Mouse (Mus musculus): ENCODE results near the gene Hes3. TPM values are rescaled to one million over a fixed set of nuclear protein-coding genes. Genes with fewer than 3 reads are reported as not detected.

Hes3 gene
- polyA plus RNA-seq, 1 experiment from 2014 or later, result 2.3 TPM

- H3K4me3 ChIP-seq (ENCODE audit: low read depth, low read length), result no peak overlapping the region
- H3K27me3 ChIP-seq (ENCODE audit: control insufficient read depth, insufficient read depth, low read length), result peaks cover 75% of the 10 kb centered on the region
- no peaks in the 10 kb centered on the region for H3K9me3 ChIP-seq (ENCODE audit: control insufficient read depth, low read length)
- no peaks in the 10 kb centered on the region for H3K36me3 ChIP-seq (ENCODE audit: control insufficient read depth, insufficient read depth, low read length)
- no peak overlapping the region for H3K9ac ChIP-seq (ENCODE audit: low read length)
- ATAC-seq (ENCODE audit: insufficient read depth, low FRiP score, low TSS enrichment), result no peak
- no peak overlapping the region for H3K4me2 ChIP-seq (ENCODE audit: low read depth)
- peaks cover 8% of the 10 kb centered on the region for H3K4me1 ChIP-seq (ENCODE audit: control insufficient read depth, insufficient read depth, low read length)
- no peak overlapping the region for H3K27ac ChIP-seq (ENCODE audit: low read depth, low read length)
- peak; percentile 50 for DNase-seq (ENCODE audit: low spot score)
Measured at GRCm38 (mm10) chr4:152313934-152314333, 22.5 kb upstream of the Hes3 start.

- Histone ChIP-seq H3K4me1 (ENCODE audit: control insufficient read depth, insufficient read depth, low read length) (peaks cover 8% of the 10 kb centered on the region), H3K4me3 (ENCODE audit: low read depth, low read length) (peak overlapping the region; percentile 25), H3K4me2 (ENCODE audit: low read depth) (peak overlapping the region; percentile 43), H3K27ac (ENCODE audit: low read depth, low read length) (no peak overlapping the region), H3K36me3 (ENCODE audit: control insufficient read depth, insufficient read depth, low read length) (no peaks in the 10 kb centered on the region), H3K9me3 (ENCODE audit: control insufficient read depth, low read length) (no peaks in the 10 kb centered on the region), H3K27me3 (ENCODE audit: control insufficient read depth, insufficient read depth, low read length) (peaks cover 75% of the 10 kb centered on the region), H3K9ac (ENCODE audit: low read length) (peak overlapping the region; percentile 18; the same call in 1 of the 2 replicates)
- DNase-seq (ENCODE audit: low spot score) (peak; percentile 41), ATAC-seq (ENCODE audit: insufficient read depth, low FRiP score, low TSS enrichment) (no peak)
- under 1% methylated on average over 29 of the region's 29 CpGs for WGBS
Measured at GRCm38 (mm10) chr4:152313211-152313632, 21.8 kb upstream of the Hes3 start.

GRCm38 (mm10) chr4:152312186-152312585 is 20.7 kb upstream of the Hes3 start:
- WGBS, result 2% methylated on average over 14 of the region's 14 CpGs
- no peak overlapping the region for H3K4me3 ChIP-seq (ENCODE audit: low read depth, low read length)
- H3K27me3 ChIP-seq (ENCODE audit: control insufficient read depth, insufficient read depth, low read length), result peaks cover 65% of the 10 kb centered on the region
- ATAC-seq (ENCODE audit: insufficient read depth, low FRiP score, low TSS enrichment) (no peak), DNase-seq (ENCODE audit: low spot score) (no peak)
- peaks cover 8% of the 10 kb centered on the region for H3K4me1 ChIP-seq (ENCODE audit: control insufficient read depth, insufficient read depth, low read length)
- H3K36me3 ChIP-seq (ENCODE audit: control insufficient read depth, insufficient read depth, low read length), result no peaks in the 10 kb centered on the region; the same call in 1 of the 2 replicates
- no peak overlapping the region for H3K27ac ChIP-seq (ENCODE audit: low read depth, low read length)
- H3K9me3 ChIP-seq (ENCODE audit: control insufficient read depth, low read length), result no peaks in the 10 kb centered on the region
- no peak overlapping the region for H3K9ac ChIP-seq (ENCODE audit: low read length)
- H3K4me2 ChIP-seq (ENCODE audit: low read depth), result no peak overlapping the region

- Histone ChIP-seq H3K9ac (ENCODE audit: low read length) (no peak overlapping the region), H3K4me3 (ENCODE audit: low read depth, low read length) (no peak overlapping the region), H3K36me3 (ENCODE audit: control insufficient read depth, insufficient read depth, low read length) (peaks cover 2% of the 10 kb centered on the region), H3K9me3 (ENCODE audit: control insufficient read depth, low read length) (no peaks in the 10 kb centered on the region), H3K4me2 (ENCODE audit: low read depth) (no peak overlapping the region), H3K4me1 (ENCODE audit: control insufficient read depth, insufficient read depth, low read length) (no peaks in the 10 kb centered on the region), H3K27me3 (ENCODE audit: control insufficient read depth, insufficient read depth, low read length) (peaks cover 19% of the 10 kb centered on the region), H3K27ac (ENCODE audit: low read depth, low read length) (no peak overlapping the region)
- ATAC-seq (ENCODE audit: insufficient read depth, low FRiP score, low TSS enrichment) (no peak), DNase-seq (ENCODE audit: low spot score) (no peak)
- WGBS, result 84% methylated on average over 9 of the region's 9 CpGs
Measured at GRCm38 (mm10) chr4:152307542-152307941, 16.1 kb upstream of the Hes3 start.

GRCm38 (mm10) chr4:152305991-152306390 is 14.5 kb upstream of the Hes3 start:
- Histone ChIP-seq H3K27ac (ENCODE audit: low read depth, low read length) (no peak overlapping the region), H3K4me3 (ENCODE audit: low read depth, low read length) (no peak overlapping the region), H3K9ac (ENCODE audit: low read length) (no peak overlapping the region), H3K36me3 (ENCODE audit: control insufficient read depth, insufficient read depth, low read length) (peaks cover 2% of the 10 kb centered on the region), H3K4me1 (ENCODE audit: control insufficient read depth, insufficient read depth, low read length) (no peaks in the 10 kb centered on the region), H3K27me3 (ENCODE audit: control insufficient read depth, insufficient read depth, low read length) (peaks cover 3% of the 10 kb centered on the region), H3K4me2 (ENCODE audit: low read depth) (no peak overlapping the region), H3K9me3 (ENCODE audit: control insufficient read depth, low read length) (no peaks in the 10 kb centered on the region)
- ATAC-seq (ENCODE audit: insufficient read depth, low FRiP score, low TSS enrichment) (no peak; the same call in 1 of the 2 replicates), DNase-seq (ENCODE audit: low spot score) (no peak)
- WGBS, result 72% methylated on average over 6 of the region's 6 CpGs

GRCm38 (mm10) chr4:152304685-152305084 is 13.2 kb upstream of the Hes3 start:
- WGBS, result 93% methylated on average over 6 of the region's 6 CpGs
- no peak overlapping the region for H3K4me2 ChIP-seq (ENCODE audit: low read depth)

GRCm38 (mm10) chr4:152303172-152303571 is 11.7 kb upstream of the Hes3 start:
- 96% methylated on average over 10 of the region's 10 CpGs for WGBS
- H3K27ac ChIP-seq (ENCODE audit: low read depth, low read length), result no peak overlapping the region
- H3K4me1 ChIP-seq (ENCODE audit: control insufficient read depth, insufficient read depth, low read length), result peaks cover 2% of the 10 kb centered on the region; the same call in 1 of the 2 replicates
- no peak overlapping the region for H3K4me2 ChIP-seq (ENCODE audit: low read depth)
- no peak for ATAC-seq (ENCODE audit: insufficient read depth, low FRiP score, low TSS enrichment)
- H3K36me3 ChIP-seq (ENCODE audit: control insufficient read depth, insufficient read depth, low read length), result peaks cover 2% of the 10 kb centered on the region
- no peaks in the 10 kb centered on the region for H3K9me3 ChIP-seq (ENCODE audit: control insufficient read depth, low read length)
- H3K4me3 ChIP-seq (ENCODE audit: low read depth, low read length), result no peak overlapping the region
- DNase-seq (ENCODE audit: low spot score), result no peak
- H3K27me3 ChIP-seq (ENCODE audit: control insufficient read depth, insufficient read depth, low read length), result no peaks in the 10 kb centered on the region
- no peak overlapping the region for H3K9ac ChIP-seq (ENCODE audit: low read length)

More at GRCm38 (mm10) chr4:152304685-152305084, 13.2 kb upstream of the Hes3 start:
- no peaks in the 10 kb centered on the region for H3K9me3 ChIP-seq (ENCODE audit: control insufficient read depth, low read length)
- no peaks in the 10 kb centered on the region for H3K4me1 ChIP-seq (ENCODE audit: control insufficient read depth, insufficient read depth, low read length)
- no peak overlapping the region for H3K9ac ChIP-seq (ENCODE audit: low read length)
- H3K36me3 ChIP-seq (ENCODE audit: control insufficient read depth, insufficient read depth, low read length), result peaks cover 2% of the 10 kb centered on the region
- no peak overlapping the region for H3K4me3 ChIP-seq (ENCODE audit: low read depth, low read length)
- no peak overlapping the region for H3K27ac ChIP-seq (ENCODE audit: low read depth, low read length)
- ATAC-seq (ENCODE audit: insufficient read depth, low FRiP score, low TSS enrichment) (no peak), DNase-seq (ENCODE audit: low spot score) (no peak)
- no peaks in the 10 kb centered on the region for H3K27me3 ChIP-seq (ENCODE audit: control insufficient read depth, insufficient read depth, low read length)

GRCm38 (mm10) chr4:152302012-152302411 is 10.6 kb upstream of the Hes3 start:
- WGBS, result 80% methylated on average over 11 of the region's 11 CpGs
- peaks cover 2% of the 10 kb centered on the region for H3K36me3 ChIP-seq (ENCODE audit: control insufficient read depth, insufficient read depth, low read length)
- no peak overlapping the region for H3K9ac ChIP-seq (ENCODE audit: low read length)

GRCm38 (mm10) chr4:152300375-152300774 is 8.9 kb upstream of the Hes3 start:
- H3K4me1 ChIP-seq (ENCODE audit: control insufficient read depth, insufficient read depth, low read length), result peaks cover 9% of the 10 kb centered on the region; the same call in 1 of the 2 replicates
- H3K9ac ChIP-seq (ENCODE audit: low read length), result no peak overlapping the region
- ATAC-seq (ENCODE audit: insufficient read depth, low FRiP score, low TSS enrichment) (no peak), DNase-seq (ENCODE audit: low spot score) (no peak)
- no peak overlapping the region for H3K27ac ChIP-seq (ENCODE audit: low read depth, low read length)
- no peaks in the 10 kb centered on the region for H3K9me3 ChIP-seq (ENCODE audit: control insufficient read depth, low read length)
- no peak overlapping the region for H3K4me2 ChIP-seq (ENCODE audit: low read depth)
- 93% methylated on average over 8 of the region's 8 CpGs for WGBS
- peaks cover 6% of the 10 kb centered on the region; the same call in 1 of the 2 replicates for H3K27me3 ChIP-seq (ENCODE audit: control insufficient read depth, insufficient read depth, low read length)
- no peaks in the 10 kb centered on the region; the same call in 1 of the 2 replicates for H3K36me3 ChIP-seq (ENCODE audit: control insufficient read depth, insufficient read depth, low read length)
- no peak overlapping the region for H3K4me3 ChIP-seq (ENCODE audit: low read depth, low read length)

More at GRCm38 (mm10) chr4:152302012-152302411, 10.6 kb upstream of the Hes3 start:
- H3K4me2 ChIP-seq (ENCODE audit: low read depth), result no peak overlapping the region
- ATAC-seq (ENCODE audit: insufficient read depth, low FRiP score, low TSS enrichment) (no peak), DNase-seq (ENCODE audit: low spot score) (no peak)
- peaks cover 6% of the 10 kb centered on the region; the same call in 1 of the 2 replicates for H3K4me1 ChIP-seq (ENCODE audit: control insufficient read depth, insufficient read depth, low read length)
- no peaks in the 10 kb centered on the region for H3K9me3 ChIP-seq (ENCODE audit: control insufficient read depth, low read length)
- H3K4me3 ChIP-seq (ENCODE audit: low read depth, low read length), result no peak overlapping the region
- H3K27me3 ChIP-seq (ENCODE audit: control insufficient read depth, insufficient read depth, low read length), result no peaks in the 10 kb centered on the region
- H3K27ac ChIP-seq (ENCODE audit: low read depth, low read length), result no peak overlapping the region

Measured in neural tube, embryonic 11.5 days (tissue).